Mouse (Mus musculus): ENCODE measurements around the gene Sec62. TPM values are rescaled to one million over a fixed set of nuclear protein-coding genes. Genes with fewer than 3 reads are reported as not detected.

The Sec62 gene
- total RNA-seq (2023) = 10 to 100 TPM; 45.0 to 45.5 TPM

DNA sequence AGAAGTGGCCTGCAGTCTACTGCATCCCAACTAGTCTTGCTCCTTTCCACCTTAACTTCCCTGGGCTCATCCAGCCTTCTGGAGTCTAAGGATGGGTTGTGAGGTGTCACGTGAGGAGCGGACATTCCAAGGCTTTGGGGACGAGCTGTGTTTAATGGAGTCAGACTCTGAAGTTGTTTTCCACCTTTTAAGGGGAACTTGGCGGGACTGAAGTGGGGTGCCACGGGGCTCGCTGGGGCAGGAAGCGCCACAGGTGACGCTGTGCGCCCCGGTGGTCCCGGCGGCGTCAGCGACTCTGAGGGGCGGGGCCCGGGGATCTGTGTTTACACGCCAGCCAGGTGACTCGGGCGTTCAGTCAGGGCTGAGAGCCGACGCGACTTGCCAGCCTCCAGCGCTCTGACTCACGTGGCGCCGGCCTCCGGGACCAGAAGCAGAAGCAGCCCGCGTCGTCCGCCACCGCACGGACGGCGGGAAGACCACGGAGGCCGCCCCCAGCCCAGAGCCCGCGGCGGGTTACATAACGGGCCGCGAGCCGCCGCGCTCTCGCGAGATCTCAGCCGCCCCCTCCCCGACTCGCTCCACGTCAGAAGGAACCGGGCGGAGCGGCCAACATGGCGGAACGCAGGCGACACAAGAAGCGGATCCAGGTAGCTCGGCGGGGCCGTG is at the start of gene Sec62:
Gene Sec62 (plus strand): TSS at position 139 of the 666 bp plus-strand sequence.

DNA sequence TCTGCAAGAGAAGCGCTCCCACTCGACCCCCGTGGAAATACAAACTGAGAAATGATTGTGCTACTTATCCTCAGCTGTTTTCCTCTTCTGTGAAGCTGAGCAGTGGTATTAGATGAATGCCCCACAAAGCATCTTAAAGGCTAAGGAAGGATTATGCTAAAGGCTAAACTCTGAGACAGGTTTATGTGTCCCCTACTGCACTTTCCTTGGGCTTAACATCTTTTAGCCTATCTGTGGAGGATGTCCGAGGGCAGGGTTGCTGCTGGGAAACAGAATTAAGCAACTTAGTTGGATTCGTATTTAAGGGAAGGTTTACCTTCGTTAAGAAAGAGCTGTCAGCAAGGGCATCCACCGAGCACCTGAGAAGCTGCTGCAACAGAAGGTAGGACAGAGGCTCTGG is 46.7 kb upstream of the Sec62 start, which contains the start of gene Samd7:
Gene Samd7 (plus strand): TSS at position 288 of the 400 bp plus-strand sequence.

DNA sequence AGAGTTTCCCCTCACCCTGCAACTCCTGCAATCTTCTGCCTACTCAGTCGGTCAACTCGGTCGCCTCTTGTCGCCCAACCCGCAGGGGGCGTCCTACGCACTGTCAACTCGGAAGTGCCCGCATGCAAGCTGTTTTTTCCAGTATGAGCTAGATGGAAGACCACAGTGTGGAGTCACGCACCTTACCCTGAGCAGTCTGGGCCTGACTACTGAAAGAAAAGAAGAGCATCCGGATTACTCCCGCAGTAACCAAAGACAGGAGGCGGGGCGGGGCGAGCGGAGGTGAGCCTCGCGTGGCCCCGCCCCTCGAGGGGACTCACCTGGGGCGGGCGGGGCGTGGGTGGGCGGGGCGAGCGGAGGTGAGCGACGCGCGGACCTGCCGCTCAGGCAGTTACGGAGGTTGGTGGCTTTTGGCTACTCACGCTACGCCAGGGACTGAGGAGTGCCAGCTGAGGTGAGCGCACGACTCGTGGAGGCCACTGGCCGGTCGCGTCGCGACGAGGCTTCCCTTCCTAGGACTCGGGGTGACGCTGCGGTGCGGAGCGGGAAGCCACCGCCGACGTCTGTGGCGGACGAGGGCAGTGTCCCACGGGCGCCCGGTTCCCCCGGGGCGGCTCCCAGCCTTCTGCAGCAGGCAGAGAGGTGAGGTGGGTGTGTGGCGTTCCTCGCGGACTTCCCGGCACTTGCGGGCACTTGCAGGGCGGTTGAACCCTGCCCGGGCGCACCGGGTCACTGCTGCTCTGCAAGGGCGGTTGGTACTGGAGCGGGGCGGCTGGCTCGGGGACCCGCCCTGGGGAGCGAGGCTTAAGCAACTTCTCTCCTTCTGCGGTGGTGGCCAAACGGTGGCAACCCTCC is 63.2 kb downstream of the Sec62 start, which contains the start of gene Gpr160:
Gene Gpr160 (plus strand): TSS at position 347 of the 855 bp plus-strand sequence.

Other genes with a start within 250 kb of the Sec62 start
- under 1 TPM in 1 of 2 experiments, not detected in 1; 0.16 TPM for gene Mecom, start 244.9 kb upstream of the Sec62 start, total RNA-seq (2023)
- not detected for gene Actrt3, start 192.9 kb upstream of the Sec62 start, total RNA-seq (2023)
- 10 to 100 TPM; 29.0 to 39.3 TPM for gene Mynn, start 190.8 kb upstream of the Sec62 start, total RNA-seq (2023)
- not detected for gene Lrriq4, start 148.4 kb upstream of the Sec62 start, total RNA-seq (2023)
- gene Lrrc34, start 145.0 kb upstream of the Sec62 start, total RNA-seq (2023) = not detected
- gene Lrrc31, start 93.0 kb upstream of the Sec62 start, total RNA-seq (2023) = not detected
- gene Samd7, start 46.6 kb upstream of the Sec62 start, total RNA-seq (2023) = not detected
- gene Gpr160, start 63.1 kb downstream of the Sec62 start, total RNA-seq (2023) = 10 to 100 TPM; 24.7 to 32.0 TPM
- gene Phc3, start 176.5 kb downstream of the Sec62 start, total RNA-seq (2023) = 10 to 100 TPM; 31.1 to 33.6 TPM
- 10 to 100 TPM; 13.4 to 20.0 TPM for gene Prkci, start 202.9 kb downstream of the Sec62 start, total RNA-seq (2023)

Data from neutrophil, adult 59 days (primary cell).